Mouse (Mus musculus) left cerebral cortex, postnatal 10 days (tissue): ENCODE measurements around the gene Slc25a45. TPM values are rescaled to one million over a fixed set of nuclear protein-coding genes. Genes with fewer than 3 reads are reported as not detected.
A peak's percentile ranks its signal among the peaks of the same experiment; 100 is the strongest.

ENCODE experiments used
- DNase-seq, 2 experiments: peaks; one replicate each; pipeline ENCODE4 v3.0.0; 2021 to 2022; ENCODE audit warnings: low spot score in 2 of 2, mixed read lengths in 1 of 2; ENCODE audit errors: extremely low spot score in 1 of 2
- intact Hi-C: fragments of 180-260 bp; cut with DNase I; formaldehyde crosslinking; loops from one replicate; pipeline ENCODE4 v1.15.1; 2025
- total RNA-seq, 2 experiments: library from RNA; stranded (reverse); gene quantifications; 2 replicates each; pipeline ENCODE4 v1.2.3; 2021

The Slc25a45 gene
- total RNA-seq, 2 experiments from 2014 or later, result 3.4 to 3.8 TPM

DNA sequence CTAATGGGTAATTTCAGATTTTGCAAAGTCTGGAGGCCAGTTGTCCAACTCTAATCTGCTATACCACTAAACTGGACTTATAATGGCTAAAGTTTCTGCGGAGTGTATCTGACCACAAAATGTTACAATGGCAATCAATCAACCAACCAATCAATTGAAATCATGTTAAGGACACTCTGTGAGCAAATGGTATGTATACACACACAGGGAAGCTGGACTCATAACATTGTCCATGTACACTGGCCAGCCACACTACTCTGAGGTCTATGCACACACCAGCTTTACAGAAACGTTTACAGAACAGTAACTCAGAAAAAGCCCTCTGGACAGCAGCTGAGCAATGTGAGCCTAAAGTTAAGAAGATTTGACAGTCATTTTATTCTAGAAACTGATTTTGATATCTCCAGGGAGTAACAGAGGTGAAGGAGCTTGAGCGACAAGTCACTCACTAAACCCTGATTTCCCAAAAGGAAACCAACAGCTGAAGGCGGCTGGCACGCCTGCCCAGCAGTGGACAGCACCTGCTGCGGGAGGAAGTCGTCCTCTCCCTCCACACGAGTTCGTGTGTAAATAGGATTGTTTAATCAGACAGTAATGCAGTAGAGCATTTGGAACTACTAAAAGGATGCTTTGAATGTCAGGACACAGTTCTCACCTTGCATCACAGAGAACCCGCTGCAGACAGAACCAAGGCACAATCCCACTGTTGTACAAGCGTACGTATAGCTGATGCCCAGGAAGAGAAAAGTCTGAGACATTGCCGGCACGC lies 38.1 kb upstream of the Slc25a45 start:
- intact Hi-C loops, result no loop called here

DNA sequence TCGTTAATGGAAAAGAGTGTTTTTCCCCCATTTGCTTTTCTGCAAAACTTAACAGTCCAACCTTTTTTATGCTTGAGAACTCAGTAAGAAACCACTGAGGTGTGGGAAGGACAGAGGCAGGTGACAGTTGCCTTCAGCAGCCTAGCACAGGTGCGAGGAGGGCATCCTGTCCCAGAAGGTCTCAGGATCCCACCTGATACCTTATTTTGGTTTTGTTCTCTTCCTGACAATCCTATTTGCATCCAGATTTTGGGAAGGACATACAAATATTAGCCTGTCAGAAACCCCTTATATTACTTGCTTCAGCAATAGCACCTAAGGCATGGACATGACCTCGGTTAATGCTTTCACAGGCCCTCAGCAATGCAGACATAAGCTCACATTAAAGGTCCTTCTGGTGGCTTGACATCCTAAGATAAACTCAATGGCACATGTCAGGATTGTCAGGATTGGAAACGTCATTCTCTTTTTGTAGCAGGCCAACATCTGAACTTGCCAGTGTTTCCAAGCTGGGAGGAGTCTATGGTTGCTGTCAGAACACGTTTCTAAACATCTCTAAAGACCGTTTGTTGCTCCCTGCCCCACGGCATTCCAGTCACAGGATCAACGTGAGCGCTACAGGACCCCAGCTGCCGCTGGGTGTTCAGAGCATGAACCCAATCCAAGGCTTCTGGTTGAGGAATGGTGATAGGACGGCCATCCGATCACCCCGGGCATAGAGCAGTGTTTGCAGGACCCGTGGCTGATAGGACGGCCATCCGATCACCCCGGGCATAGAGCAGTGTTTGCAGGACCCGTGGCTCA lies 37.3 kb upstream of the Slc25a45 start:
- no peak for DNase-seq
- intact Hi-C loops, result no loop called here

More for the DNA sequence above, 38.1 kb upstream of the Slc25a45 start:
- DNase-seq, result no peak

DNA sequence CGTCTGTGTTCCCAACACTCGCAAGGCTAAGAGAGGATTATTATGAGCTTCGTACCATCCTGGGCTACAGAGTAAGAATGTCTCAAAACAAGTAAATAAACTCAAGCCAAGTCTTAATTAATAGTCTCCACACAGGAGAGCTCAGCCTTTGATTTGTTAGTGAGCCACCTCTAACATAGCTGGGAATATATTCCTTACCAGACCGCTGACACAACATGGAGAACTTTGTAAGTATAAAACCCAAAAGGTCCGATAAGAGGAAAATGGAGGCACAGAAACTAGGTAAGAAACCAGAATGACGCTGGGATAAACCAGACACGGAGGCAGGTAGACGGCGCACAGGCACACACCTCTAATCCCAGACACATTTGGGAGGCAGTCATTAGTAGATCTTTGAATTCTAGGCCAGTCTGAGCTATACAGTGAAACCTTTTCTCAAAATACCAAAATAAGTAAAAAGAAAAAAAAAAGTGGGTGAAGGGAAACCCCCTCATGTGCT lies 36.7 kb upstream of the Slc25a45 start:
- no peak for DNase-seq
- intact Hi-C loops, result no loop called here

DNA sequence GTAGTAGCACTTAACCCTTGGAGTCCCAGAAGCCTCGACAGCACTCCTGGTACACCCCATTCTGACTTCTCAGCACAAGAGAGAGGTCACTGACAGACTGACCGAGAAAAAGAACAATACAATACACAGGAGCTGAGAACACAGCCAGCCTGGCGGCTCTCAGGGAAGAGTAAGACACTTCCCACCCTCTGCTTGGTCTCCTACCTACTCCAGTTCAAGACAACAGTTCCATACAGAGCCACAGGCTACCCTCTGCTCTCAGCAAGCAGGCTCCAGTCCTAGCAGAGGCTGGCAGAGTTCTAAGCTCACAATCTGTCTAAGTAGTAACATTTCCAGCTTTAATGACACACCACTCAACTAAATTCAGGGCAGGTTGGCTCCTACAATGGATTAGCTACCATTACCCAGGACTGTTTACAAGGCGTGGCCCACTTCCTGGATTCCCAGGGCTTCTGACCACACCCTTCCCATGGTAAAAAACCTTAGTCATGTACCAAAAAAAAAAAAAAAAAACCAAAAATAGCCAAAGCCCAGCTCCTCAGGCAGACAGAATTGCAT lies 36.1 kb upstream of the Slc25a45 start:
- no peak for DNase-seq
- intact Hi-C loops, result no loop called here

DNA sequence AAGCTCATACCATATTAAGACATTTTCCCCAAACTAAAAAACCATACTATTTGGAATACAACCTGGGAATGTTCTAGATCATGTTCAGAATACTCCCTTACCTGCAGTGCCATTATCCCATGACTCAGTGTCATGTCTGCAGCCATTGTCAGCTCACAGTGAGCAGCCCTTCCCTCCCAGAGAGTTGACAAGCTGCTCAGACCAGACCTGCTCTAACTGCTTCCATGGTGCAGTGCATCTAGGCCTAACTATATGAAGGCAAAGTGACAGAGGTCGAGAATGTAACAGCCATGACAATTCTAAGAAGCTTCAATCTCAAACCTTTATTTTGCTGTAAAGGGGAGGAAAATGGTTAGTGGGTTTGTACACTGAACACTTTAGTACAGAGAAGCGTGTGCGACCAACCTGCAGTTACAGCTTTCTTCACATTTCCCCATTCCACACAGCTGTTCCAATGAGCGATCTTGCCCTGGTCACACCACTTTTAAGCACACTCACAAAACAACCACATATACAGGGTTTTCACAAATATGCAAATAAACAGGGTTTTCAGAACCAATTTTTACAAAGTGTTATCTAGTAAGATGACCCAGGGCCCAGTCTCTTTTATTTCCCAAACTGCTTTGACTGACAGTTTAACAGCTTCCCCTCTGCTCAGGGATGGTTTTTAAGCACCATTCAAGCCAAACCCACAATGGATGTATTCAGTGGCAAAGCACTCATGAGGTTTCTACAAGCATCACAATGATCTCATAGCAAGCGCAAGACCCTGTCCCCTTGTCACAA lies 35.4 kb upstream of the Slc25a45 start:
- no peak for DNase-seq
- intact Hi-C loops, result no loop called here

DNA sequence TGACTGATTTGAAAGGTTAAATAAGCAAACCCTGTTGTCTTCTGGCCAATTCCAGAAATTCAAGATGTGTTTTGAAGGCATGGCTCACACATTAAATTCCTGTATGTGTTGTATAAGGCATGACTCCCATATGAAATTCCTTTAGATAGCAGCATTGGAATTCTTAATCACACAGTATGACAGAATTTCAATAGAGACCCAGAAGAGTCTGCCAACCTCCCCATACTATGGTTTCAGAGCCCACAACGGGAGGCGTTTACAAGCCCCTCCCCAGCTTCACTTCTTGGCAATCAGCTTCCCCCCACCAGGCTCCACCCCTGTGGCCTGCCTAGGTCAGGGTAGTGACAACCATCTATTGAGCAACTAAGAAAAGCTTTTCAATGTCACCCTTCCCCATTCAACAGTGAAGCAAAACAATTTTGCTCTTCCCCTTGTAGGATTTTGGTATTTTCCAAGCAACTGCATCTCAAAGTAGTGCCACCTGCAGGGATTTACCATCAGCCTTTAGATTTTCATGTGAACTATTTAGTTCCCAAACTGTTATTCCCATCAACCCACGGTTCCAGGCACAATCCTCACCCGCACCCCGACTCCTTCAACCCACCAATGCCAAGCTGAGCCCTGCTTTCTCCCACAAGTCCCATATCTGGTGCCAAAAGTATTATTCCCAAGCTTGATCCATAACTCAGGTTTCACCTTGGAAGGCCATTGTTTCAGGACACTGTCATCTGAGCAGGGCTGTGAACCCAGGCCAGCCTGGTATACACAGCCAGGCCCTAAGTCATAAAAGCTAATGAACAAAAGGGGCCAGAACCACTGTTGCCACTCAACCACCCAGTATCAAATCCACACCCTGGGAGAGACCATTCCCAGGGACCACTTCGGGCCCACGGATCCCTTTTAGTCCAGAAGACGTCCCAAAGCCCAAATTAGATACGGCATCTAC lies 34.5 kb upstream of the Slc25a45 start:
- intact Hi-C loops, result no loop called here
- no peak for DNase-seq

DNA sequence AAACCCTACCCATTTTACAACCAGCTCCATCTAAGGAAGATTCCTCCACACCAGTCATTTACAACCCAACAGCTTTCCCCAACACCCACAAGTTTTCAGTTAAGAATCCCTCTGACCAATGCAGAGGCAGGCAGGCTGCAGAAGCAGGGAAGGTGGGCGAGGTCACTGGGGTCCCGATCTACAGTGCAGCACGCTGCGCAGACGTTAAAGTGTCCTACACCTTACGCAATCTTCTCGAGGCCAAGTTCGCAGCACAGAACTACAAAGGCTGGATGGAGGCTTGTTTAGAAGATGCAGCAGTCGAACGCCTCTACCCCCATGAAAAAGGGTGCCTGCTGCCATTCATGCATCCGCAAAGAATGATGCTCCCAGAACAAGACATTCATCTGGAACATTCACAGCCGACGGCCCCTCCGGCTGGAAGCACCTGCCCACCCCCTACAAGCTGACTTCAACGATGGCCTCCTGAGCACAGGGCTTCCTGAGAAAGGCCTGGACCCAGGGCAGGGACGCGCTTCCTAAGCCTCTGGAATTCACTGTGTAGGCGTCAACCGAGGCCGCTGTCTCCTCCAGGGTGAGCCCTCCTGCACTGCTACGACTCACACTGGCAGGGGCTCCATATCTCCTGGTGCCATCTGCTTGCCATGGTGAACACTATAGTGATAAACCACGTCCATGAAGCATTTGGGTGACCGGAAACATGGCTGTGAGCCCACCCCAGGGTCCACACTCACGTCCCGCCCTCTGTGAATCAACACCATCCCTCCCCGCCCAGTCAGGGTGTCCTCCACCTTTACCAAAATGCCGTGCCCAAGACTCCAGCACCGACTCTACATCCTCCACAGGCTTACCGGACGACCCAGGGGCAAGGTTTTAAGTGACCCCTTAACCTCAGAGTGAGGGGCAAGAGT lies 33.6 kb upstream of the Slc25a45 start:
- DNase-seq, result peak in 1 of 2 experiments; percentile 44
- intact Hi-C loops, result no loop called here

DNA sequence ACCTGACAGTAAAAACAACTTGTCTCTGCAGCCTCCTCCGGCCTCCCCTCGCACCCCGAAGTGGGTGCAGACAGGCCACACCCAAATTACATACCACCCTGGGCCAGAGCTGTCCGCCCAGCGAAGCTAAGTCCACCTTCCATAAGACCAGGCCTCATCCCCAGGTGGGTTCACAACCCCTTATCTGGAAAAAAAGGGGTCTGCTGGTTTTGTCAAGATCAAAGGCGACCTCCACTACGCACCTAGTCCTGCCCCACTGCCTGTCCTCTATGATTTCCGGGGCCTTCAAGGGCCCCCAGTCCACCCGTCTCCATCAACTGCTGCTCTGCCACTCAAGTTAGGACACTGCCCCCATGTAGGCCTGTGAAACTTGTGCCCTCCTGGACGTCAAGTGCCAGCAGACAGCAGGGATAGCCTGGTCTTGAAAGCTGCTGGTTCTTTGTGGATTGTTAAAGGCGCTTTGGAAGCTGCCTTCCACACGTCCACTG lies 32.7 kb upstream of the Slc25a45 start:
- intact Hi-C loops, result loop anchor here (1.0 kb wide), 1 partner anchor 43 kb away; no protein-coding TSS in a partner anchor
- no peak for DNase-seq

DNA sequence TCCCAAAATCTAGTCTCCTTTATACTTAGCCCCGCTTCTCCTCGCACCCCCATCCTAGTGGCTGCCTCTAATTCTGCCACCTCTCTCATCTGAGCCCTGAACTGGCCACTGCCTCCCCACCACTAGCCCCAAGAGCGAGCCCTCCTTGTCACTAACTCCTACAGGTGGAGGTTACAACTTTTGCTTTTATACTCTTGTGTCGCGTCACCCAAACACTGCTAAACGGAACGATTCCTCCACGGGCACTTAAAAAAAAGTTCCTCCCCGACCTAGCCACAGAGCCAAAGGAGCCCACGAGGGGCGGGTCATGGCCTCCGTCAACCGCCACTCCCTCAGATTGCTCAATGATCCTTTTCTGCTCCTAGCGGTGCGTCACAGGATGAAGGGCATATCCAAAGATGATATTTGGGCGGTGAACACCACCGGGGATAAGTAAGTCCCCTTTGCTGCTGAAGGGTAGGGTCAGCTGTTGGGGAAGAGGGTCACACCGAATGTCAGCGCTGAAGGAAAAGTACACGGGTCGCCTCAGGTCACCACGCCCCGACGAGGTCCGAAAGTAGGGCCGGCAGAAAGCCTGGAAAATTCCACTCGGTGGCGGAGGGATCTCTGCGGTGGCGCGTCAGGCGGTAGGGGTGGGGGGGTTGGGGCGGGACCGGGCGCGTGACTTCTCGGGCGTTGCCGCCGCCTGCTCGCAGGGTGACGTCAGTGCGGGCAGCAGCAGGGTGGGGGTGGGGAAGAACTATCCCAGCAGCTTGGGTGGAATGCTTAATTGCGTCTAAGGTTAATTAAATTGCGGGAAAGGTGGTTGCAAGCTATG lies 32.1 kb upstream of the Slc25a45 start:
- peak; percentile 92 to 98 for DNase-seq
- intact Hi-C loops, result loop anchor here (1.0 kb wide), 1 partner anchor 43 kb away; no protein-coding TSS in a partner anchor

DNA sequence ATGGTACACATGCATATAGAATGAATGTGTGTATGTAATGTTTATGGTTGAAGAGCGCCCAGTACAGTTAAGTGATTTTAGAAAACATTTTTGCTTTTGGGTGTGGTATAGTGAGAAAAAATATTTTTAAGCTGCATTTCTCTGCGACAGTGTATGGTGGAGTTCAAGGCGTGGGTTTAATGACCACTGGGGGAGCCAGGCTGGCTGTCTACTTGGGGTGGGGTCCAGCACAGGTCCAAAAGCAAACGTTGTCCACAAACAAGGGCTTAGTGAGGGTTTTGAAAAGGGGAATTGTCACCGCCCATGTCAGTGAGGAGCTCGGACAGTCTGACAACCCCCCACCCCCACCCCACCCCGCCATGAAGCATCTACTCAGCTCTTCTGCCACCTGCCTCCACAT lies 31.5 kb upstream of the Slc25a45 start:
- intact Hi-C loops, result no loop called here
- DNase-seq, result peak in 1 of 2 experiments; percentile 57

DNA sequence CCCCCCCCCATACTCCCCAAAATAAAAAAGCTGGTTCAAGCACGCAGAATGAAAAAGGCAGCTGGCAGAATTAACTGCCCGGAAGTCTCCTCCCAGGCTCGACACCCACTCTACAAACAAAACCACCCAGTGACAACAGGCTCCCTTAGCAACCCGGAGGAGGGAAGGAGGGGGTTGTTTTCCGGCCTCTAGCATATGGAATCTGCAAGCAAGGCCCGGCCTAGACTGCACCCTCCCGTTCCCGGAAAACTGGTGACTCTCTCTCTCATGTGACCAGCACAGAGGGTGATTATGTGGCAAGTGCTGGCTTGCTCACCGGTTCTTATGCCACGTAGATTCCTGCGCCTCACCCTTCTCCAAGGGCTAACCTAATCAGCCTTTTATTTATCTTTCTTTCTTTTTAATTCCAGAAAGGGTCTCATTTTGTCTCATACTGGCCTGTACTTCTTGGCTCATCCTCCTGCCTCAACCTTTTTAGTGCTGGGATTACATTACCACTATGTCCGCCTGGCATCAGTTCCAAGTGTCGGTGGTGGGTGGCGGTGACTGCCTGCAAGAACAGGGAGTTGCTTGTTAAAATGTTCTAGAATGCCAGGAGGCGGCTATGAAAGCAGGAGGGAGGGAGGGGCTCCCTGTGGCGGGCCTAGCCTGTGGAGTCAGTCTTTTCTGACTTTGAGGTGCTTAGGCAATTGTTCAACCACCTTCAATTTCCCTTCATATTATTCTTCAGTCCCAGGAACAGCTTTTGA lies 30.9 kb upstream of the Slc25a45 start:
- intact Hi-C loops, result no loop called here
- DNase-seq, result peak; percentile 91 to 92

DNA sequence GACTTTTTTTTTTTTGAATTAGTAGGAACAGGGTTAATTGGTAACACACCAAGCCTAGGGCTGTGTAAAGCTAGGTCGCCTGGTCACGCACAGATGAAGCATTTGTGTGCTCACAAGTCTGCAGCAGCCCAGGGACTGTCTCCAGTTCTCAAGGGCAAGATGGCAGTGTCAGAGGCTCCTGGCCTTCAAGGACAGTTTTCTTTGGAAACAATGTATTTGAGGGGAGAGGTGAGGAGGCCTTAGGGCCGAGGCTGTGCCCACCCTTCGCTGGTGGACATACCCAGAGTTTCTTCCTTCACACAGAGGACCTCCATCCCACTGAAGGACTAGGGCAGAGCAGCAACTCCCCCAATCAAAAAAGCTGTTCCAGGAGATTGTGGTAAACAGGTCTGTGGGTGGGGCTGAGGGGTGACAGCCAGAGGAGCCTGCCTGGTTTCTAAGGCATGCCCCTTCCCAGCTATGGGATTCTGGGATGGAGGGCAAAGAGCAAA lies 30.3 kb upstream of the Slc25a45 start:
- DNase-seq, result no peak
- intact Hi-C loops, result no loop called here

DNA sequence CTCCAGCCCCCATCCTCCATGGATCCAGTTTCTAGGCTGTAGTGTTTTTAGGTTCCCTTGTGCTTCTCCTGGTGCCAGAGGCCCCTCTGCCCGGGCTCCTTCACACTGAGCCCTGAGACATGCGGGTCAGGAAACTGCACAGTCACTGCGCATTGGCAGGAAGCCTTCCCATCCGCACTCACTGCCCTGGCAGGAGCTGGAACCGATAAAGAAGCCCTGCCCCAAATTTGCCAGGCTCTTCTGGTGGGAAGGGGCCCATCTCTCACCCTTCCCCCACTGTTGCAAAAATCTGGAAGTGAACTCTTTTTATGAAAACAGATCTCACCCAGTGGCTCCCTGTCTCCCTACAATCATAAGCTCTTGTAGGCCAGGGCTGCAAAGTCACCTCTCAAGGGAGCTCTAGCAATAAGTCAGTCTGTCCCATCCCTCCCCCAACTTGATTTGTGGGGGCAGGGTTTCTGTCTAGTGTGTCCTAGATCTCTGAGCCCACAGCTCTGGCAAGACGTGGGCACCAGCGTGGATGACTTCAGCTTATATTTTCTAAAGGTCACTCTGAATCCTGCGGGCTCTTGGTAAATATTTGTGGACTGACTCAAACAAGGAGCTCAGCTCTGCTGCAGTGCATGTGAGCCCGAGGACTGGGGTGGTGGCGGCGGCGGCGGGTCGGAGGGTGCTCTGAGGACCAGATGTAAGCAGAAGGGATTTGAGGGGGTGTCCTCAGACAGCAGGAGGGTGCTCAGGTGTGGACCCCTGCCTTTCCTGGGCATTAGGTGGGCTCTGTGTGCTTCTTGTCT lies 29.4 kb upstream of the Slc25a45 start:
- peak in 1 of 2 experiments; percentile 72 for DNase-seq
- intact Hi-C loops, result no loop called here
